ENCODE assay signal across 25 mouse cellular contexts in genomic region chr1:189349205-189349604, GRCm38 (mm10). TPM values are rescaled to one million over a fixed set of nuclear protein-coding genes. Genes with fewer than 3 reads are reported as not detected.
DNase-seq lines count a peak whose midpoint lies in the region; ATAC-seq and TF ChIP-seq lines count a peak whose summit lies in the region.
"Had no signal": no experiment of that assay in that cellular context is flagged by ENCODE, and none has a peak within 500 bp of the region (broad histone marks: within the 10 kb centered on the region; RNA-seq: fewer than 3 reads in every experiment).

No protein-coding gene starts in this region.

- H3K79me2 ChIP-seq in heart, adult 2 months (replicated peaks; ENCODE audit: control insufficient read depth, insufficient read depth, low read length): no peaks in the 10 kb centered on the region

- TF ChIP-seq CTCF in heart, adult 2 months (IDR thresholded peaks at IDR 0.05): peak; percentile 34
- TF ChIP-seq CTCF in liver, embryonic 14.5 days (IDR thresholded peaks at IDR 0.05; ENCODE audit: low read depth): 0 out of 2 replicates have a peak, but pooled peaks have one; percentile 16
- TF ChIP-seq CTCF in thymus, adult 2 months (IDR thresholded peaks at IDR 0.05; ENCODE audit: borderline replicate concordance, control insufficient read depth, extremely low read depth, insufficient read depth, low read length, poor library complexity): no peak

- no peaks in the 10 kb centered on the region for H3K4me1 ChIP-seq in heart, adult 2 months (ENCODE audit: control insufficient read depth, insufficient read depth, low read length)
- H3K4me1 ChIP-seq in liver, embryonic 14.5 days (replicated peaks; ENCODE audit: control insufficient read depth in 2 of 2, insufficient read depth in 2 of 2, low read length in 1 of 2): no peaks in the 10 kb centered on the region
- H3K4me1 ChIP-seq in thymus, adult 2 months (replicated peaks; ENCODE audit: control insufficient read depth, insufficient read depth, low read length): no peaks in the 10 kb centered on the region
- H3K4me1 ChIP-seq: embryonic facial prominence, embryonic 13.5 days; forebrain, embryonic 12.5 days; hindbrain, embryonic 10.5 days; limb, embryonic 12.5 days; liver, embryonic 13.5 days; megakaryocyte, embryonic 14.5 days; neural tube, embryonic 12.5 days had no signal

- DNase-seq in heart, adult 2 months: no peak
- no peak for DNase-seq in heart, adult 18-20 months
- DNase-seq in liver, embryonic 14.5 days (ENCODE audit: low read depth in 3 of 3, low spot score in 3 of 3): no peak
- no peak for DNase-seq in liver
- DNase-seq in retina, postnatal 1 day: peak; percentile 30
- DNase-seq in retina, embryonic 14.5 days (ENCODE audit: low spot score): no peak
- DNase-seq in thymus, adult 2 months: no peak
- DNase-seq: adrenal gland, adult 8-10 months; cerebellum, adult 2 months; cerebellum, postnatal 36 days; embryo, embryonic 11 days; kidney, adult 18-20 months; liver, embryonic 13.5 days; lung, postnatal 36 days; right cerebral cortex, postnatal 4 days had no signal

- intact Hi-C loops in heart, adult 2 months (cut with DNase I): loop anchor here (10.0 kb wide), 2 partner anchors 146 to 324 kb away; no protein-coding TSS in a partner anchor

- H3K4me3 ChIP-seq in heart, adult 2 months: no peak overlapping the region
- H3K4me3 ChIP-seq in liver, embryonic 14.5 days (ENCODE audit: insufficient read depth in 1 of 2, low read depth in 2 of 2, low read length in 2 of 2): no peak overlapping the region
- no peak overlapping the region for H3K4me3 ChIP-seq in thymus, adult 2 months (ENCODE audit: control insufficient read depth, insufficient read depth, low read length)
- H3K4me3 ChIP-seq: embryonic facial prominence, embryonic 13.5 days; erythroblast, embryonic 14.5 days; forebrain, embryonic 12.5 days; hindbrain, embryonic 10.5 days; limb, embryonic 12.5 days; liver, embryonic 13.5 days; megakaryocyte, embryonic 14.5 days; midbrain, embryonic 13.5 days; neural tube, embryonic 12.5 days had no signal

- H3K4me2 ChIP-seq in liver, embryonic 14.5 days (ENCODE audit: low read depth): no peak overlapping the region
- H3K4me2 ChIP-seq: embryonic facial prominence, embryonic 13.5 days; forebrain, embryonic 12.5 days; heart, embryonic 11.5 days; limb, embryonic 12.5 days; liver, embryonic 13.5 days; midbrain, embryonic 13.5 days; neural tube, embryonic 12.5 days had no signal

- no peaks in the 10 kb centered on the region for H3K36me3 ChIP-seq in heart, adult 2 months (ENCODE audit: control insufficient read depth, insufficient read depth, low read length)
- no peaks in the 10 kb centered on the region for H3K36me3 ChIP-seq in liver, embryonic 14.5 days (replicated peaks; ENCODE audit: control insufficient read depth, insufficient read depth, low read depth)
- no peaks in the 10 kb centered on the region for H3K36me3 ChIP-seq in thymus, adult 2 months (ENCODE audit: control insufficient read depth, insufficient read depth, low read length)
- H3K36me3 ChIP-seq: embryonic facial prominence, embryonic 13.5 days; forebrain, embryonic 12.5 days; hindbrain, embryonic 10.5 days; limb, embryonic 12.5 days; liver, embryonic 13.5 days; midbrain, embryonic 13.5 days; neural tube, embryonic 12.5 days had no signal

- no peak overlapping the region for H3K27ac ChIP-seq in heart, adult 2 months
- no peak overlapping the region for H3K27ac ChIP-seq in liver, embryonic 14.5 days
- H3K27ac ChIP-seq in thymus, adult 2 months (ENCODE audit: control insufficient read depth, insufficient read depth, low read length): no peak overlapping the region
- H3K27ac ChIP-seq: embryonic facial prominence, embryonic 13.5 days; forebrain, embryonic 12.5 days; hindbrain, embryonic 10.5 days; limb, embryonic 12.5 days; liver, embryonic 13.5 days; midbrain, embryonic 13.5 days; neural tube, embryonic 12.5 days had no signal

- 94% methylated on average over 5 of the region's 5 CpGs for WGBS in heart, adult 2 months
- 68% methylated on average over 5 of the region's 5 CpGs for WGBS in liver, embryonic 14.5 days (ENCODE audit: insufficient replicate concordance)
- WGBS in thymus, adult 2 months: 91% methylated on average over 5 of the region's 5 CpGs

- ATAC-seq in liver, embryonic 14.5 days (ENCODE audit: insufficient read depth): no peak
- ATAC-seq: activated CD4-positive, CD25-positive, alpha-beta regulatory T cell, adult 4 months; midbrain, embryonic 13.5 days had no signal

- no peak for TF ChIP-seq POLR2A in heart, adult 2 months (IDR thresholded peaks at IDR 0.05; ENCODE audit: insufficient read depth, low read depth, low read length)
- TF ChIP-seq POLR2A in thymus, adult 2 months (IDR thresholded peaks at IDR 0.05; ENCODE audit: control insufficient read depth, extremely low read depth, insufficient read depth, low read length, poor library complexity): no peak

- TF ChIP-seq EP300 in heart, adult 2 months (IDR thresholded peaks at IDR 0.05; ENCODE audit: insufficient read depth, low read depth, low read length): no peak
- TF ChIP-seq EP300 in liver, embryonic 14.5 days (IDR thresholded peaks at IDR 0.05; ENCODE audit: low read depth): no peak

- H3K27me3 ChIP-seq in heart, adult 2 months (ENCODE audit: control insufficient read depth, insufficient read depth, low read length): no peaks in the 10 kb centered on the region
- peaks cover 2% of the 10 kb centered on the region for H3K27me3 ChIP-seq in liver, embryonic 14.5 days (ENCODE audit: control insufficient read depth, insufficient read depth, low read length)
- H3K27me3 ChIP-seq in thymus, adult 2 months (ENCODE audit: control insufficient read depth, insufficient read depth, low read length): no peaks in the 10 kb centered on the region

- no peak overlapping the region for H3K9ac ChIP-seq in heart, adult 2 months (ENCODE audit: low read depth, low read length)
- no peak overlapping the region for H3K9ac ChIP-seq in liver, embryonic 14.5 days (replicated peaks)
- H3K9ac ChIP-seq: embryonic facial prominence, embryonic 13.5 days; forebrain, embryonic 12.5 days; limb, embryonic 12.5 days; liver, embryonic 13.5 days; midbrain, embryonic 13.5 days; neural tube, embryonic 12.5 days had no signal

- H3K9me3 ChIP-seq in liver, embryonic 14.5 days (ENCODE audit: control insufficient read depth, low read length): no peaks in the 10 kb centered on the region
- H3K9me3 ChIP-seq: embryonic facial prominence, embryonic 13.5 days; hindbrain, embryonic 10.5 days; liver, embryonic 13.5 days had no signal

RNA-seq across cellular contexts. Expression of gene Kcnk2, which starts 52.9 kb away (rescaled TPM):
- 1 to 10 TPM; 1.9 to 2.0 TPM for total RNA-seq in heart, adult 2 months (2021)
- 1.5 and 1.8 TPM in 2 replicates for polyA plus RNA-seq in heart, adult 2 months (2012; rRNA removed)
- total RNA-seq in heart, adult 18-20 months (2021): 1 to 10 TPM; 1.9 to 3.0 TPM
- polyA plus RNA-seq in liver, embryonic 14.5 days (2012; rRNA removed): 0.01 and 0.02 TPM in 2 replicates
- polyA plus RNA-seq in liver, embryonic 14.5 days (2014; fragmentation: Nextera tagmentation; extraction: Ambion mirVana): 0.06 TPM in 1 of 2 replicates, not detected in the other
- polyA plus RNA-seq in thymus, adult 2 months (2012; rRNA removed): 3.9 and 4.4 TPM in 2 replicates
- polyA plus RNA-seq: erythroblast, embryonic 14.5 days had no signal
